Mouse (Mus musculus): ENCODE measurements around the gene Dnajc14. TPM values are rescaled to one million over a fixed set of nuclear protein-coding genes. Genes with fewer than 3 reads are reported as not detected.
"Not testable (repeated sequence)": the region's sequence is repeated elsewhere in the genome, so short reads cannot be mapped to it uniquely, and the experiment has no call there.

The Dnajc14 gene
- polyA plus RNA-seq, 1 experiment from 2014 or later: 40.6 TPM

DNA sequence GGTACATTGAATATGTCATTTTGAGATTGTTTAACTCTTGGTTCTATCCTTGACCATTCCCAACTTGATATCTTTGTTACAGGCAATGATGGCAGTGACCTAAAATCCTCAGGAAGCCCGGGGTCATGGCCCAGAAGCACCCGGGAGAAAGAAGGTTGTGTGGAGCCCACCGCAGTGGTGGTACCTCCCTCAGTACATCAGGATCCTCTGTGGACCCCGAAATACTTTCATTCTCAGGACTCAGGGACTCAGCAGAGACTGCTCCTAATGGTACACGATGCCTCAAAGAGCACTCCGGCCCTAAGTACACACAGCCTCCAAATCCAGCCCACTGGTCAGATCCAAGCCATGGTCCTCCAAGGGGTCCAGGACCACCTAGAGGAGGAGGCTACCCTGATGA is 2.2 kb downstream of the Dnajc14 start:
- 63% methylated on average over 6 of the region's 6 CpGs for WGBS
- DNase-seq (ENCODE audit: low spot score) (no peak), ATAC-seq (no peak)
- Histone ChIP-seq H3K9me3 (replicated peaks; ENCODE audit: control insufficient read depth, low read length) (no peaks in the 10 kb centered on the region), H3K4me2 (ENCODE audit: low read length) (peak overlapping the region; percentile 82), H3K27ac (ENCODE audit: low read depth, low read length) (peak overlapping the region; percentile 97), H3K36me3 (ENCODE audit: control insufficient read depth, insufficient read depth, low read length) (peaks cover 18% of the 10 kb centered on the region), H3K4me3 (ENCODE audit: low read depth, low read length) (peak overlapping the region; percentile 81), H3K4me1 (ENCODE audit: control insufficient read depth, insufficient read depth, low read length) (peaks cover 46% of the 10 kb centered on the region), H3K9ac (ENCODE audit: low read length) (peak overlapping the region; percentile 80), H3K27me3 (replicated peaks; ENCODE audit: control insufficient read depth, insufficient read depth, low read length) (no peaks in the 10 kb centered on the region)

DNA sequence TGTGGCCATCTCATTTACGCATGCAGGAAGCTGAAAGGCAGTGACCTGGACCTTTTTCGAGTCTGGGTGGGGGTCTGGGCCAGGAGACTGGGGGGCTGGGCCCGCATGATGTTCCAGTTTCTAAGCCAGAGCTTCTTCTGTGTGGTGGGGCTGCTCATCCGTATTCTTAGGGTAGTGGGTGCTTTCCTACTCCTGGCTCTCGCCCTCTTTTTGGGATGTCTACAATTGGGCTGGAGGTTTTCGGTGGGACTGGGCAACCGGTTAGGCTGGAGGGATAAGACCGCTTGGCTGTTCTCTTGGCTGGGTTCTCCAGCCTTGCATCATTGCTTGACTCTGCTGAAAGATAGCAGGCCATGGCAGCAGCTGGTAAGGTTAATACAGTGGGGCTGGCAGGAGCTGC is 3.2 kb downstream of the Dnajc14 start:
- Histone ChIP-seq H3K9me3 (replicated peaks; ENCODE audit: control insufficient read depth, low read length) (no peaks in the 10 kb centered on the region), H3K4me2 (ENCODE audit: low read length) (peak overlapping the region; percentile 82), H3K27me3 (replicated peaks; ENCODE audit: control insufficient read depth, insufficient read depth, low read length) (no peaks in the 10 kb centered on the region), H3K36me3 (ENCODE audit: control insufficient read depth, insufficient read depth, low read length) (peaks cover 18% of the 10 kb centered on the region; the same call in 1 of the 2 replicates), H3K4me3 (ENCODE audit: low read depth, low read length) (peak overlapping the region; percentile 81), H3K27ac (ENCODE audit: low read depth, low read length) (no peak overlapping the region), H3K4me1 (ENCODE audit: control insufficient read depth, insufficient read depth, low read length) (peaks cover 46% of the 10 kb centered on the region), H3K9ac (ENCODE audit: low read length) (peak overlapping the region; percentile 80)
- WGBS: 93% methylated on average over 8 of the region's 8 CpGs
- DNase-seq (ENCODE audit: low spot score): no peak
- ATAC-seq: no peak

DNA sequence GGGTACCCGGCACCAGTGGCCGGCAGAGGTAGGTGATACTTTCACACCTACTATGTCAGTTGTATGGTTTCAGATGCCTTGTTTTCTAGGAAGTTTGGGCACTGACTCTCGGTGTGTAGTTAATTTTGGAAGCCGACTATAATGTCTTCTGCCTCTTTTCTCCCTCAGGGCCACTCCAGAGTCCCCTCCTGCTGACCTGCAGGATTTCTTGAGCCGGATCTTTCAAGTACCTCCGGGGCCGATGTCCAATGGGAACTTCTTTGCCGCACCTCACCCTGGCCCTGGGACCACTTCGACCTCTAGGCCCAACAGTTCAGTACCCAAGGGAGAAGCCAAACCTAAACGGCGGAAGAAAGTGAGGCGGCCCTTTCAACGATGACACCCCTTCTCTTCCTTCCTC is 13.2 kb downstream of the Dnajc14 start, which contains the start of gene Sarnp:
Gene Sarnp (plus strand): TSS at position 301 of the 400 bp plus-strand sequence.
- Histone ChIP-seq H3K27me3 (replicated peaks; ENCODE audit: control insufficient read depth, insufficient read depth, low read length) (no peaks in the 10 kb centered on the region), H3K4me2 (ENCODE audit: low read length) (no peak within 1 kb of the TSS), H3K36me3 (ENCODE audit: control insufficient read depth, insufficient read depth, low read length) (peaks cover 60% of the 10 kb centered on the region), H3K9me3 (replicated peaks; ENCODE audit: control insufficient read depth, low read length) (no peaks in the 10 kb centered on the region), H3K4me3 (ENCODE audit: low read depth, low read length) (no peak within 1 kb of the TSS), H3K27ac (ENCODE audit: low read depth, low read length) (no peak within 1 kb of the TSS), H3K4me1 (ENCODE audit: control insufficient read depth, insufficient read depth, low read length) (no peaks in the 10 kb centered on the region; the same call in 1 of the 2 replicates), H3K9ac (ENCODE audit: low read length) (no peak within 1 kb of the TSS)
- WGBS: 93% methylated on average over 13 of the region's 13 CpGs
- ATAC-seq (no peak), DNase-seq (ENCODE audit: low spot score) (no peak)

DNA sequence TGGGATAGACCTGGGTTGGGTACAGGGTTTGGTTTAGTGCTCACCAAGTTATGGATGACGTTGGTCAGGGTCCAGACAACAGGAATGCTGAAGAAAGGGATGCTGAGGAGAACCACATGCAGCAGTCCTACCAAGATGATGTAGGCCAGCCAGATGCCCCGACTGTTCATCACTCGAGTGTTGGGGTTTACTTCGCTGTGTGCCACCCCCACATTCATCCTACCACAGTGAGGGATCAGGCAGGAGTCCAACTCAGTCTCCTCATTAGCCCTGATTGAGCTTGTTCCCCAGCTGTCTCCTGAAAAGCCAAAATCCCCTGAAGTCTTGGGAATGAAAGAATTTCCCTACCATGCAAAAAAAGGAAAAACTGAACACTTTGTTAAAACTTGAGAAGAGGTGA is 16.4 kb downstream of the Dnajc14 start:
- H3K27ac ChIP-seq (ENCODE audit: low read depth, low read length): no peak overlapping the region
- no peaks in the 10 kb centered on the region for H3K27me3 ChIP-seq (replicated peaks; ENCODE audit: control insufficient read depth, insufficient read depth, low read length)
- H3K4me2 ChIP-seq (ENCODE audit: low read length): no peak overlapping the region
- H3K9me3 ChIP-seq (replicated peaks; ENCODE audit: control insufficient read depth, low read length): no peaks in the 10 kb centered on the region
- 90% methylated on average over 4 of the region's 4 CpGs for WGBS
- H3K36me3 ChIP-seq (ENCODE audit: control insufficient read depth, insufficient read depth, low read length): peaks cover 51% of the 10 kb centered on the region
- no peak overlapping the region for H3K9ac ChIP-seq (ENCODE audit: low read length)
- H3K4me1 ChIP-seq (ENCODE audit: control insufficient read depth, insufficient read depth, low read length): peaks cover 12% of the 10 kb centered on the region
- no peak overlapping the region for H3K4me3 ChIP-seq (ENCODE audit: low read depth, low read length)
- no peak for DNase-seq (ENCODE audit: low spot score)
- ATAC-seq: no peak

DNA sequence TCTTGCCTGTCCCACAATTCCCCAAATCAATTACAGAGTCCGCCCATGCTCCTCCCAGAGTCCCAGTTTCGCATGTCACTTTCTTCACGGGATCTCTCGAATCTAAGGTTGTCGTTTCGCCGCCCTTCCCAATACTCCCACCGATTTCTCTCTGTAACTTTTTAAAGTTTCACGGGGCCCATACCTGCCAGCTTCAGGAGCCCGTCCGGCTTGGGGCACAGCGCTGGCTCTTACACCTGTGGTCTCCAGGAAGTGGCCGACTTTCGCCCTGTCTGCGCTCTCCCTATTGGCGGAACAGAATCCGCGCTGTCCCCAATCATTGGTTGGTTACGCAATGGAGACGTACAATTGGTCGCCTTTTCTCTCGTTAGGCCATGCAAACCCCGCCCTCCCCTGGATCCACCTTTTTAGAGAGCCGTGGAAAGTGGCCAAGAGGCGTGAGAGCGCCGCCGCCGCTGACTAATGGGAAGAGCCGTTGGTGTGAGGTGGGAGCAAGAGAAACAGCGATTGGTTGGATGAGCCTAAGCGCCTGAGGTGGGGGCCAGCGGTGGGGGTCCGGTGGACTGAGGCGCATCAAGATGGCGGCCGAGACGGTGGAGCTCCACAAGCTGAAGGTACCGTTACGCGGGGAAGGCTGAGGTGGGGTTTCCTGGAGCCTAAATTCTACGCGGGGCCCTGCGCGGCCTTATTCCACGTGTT is 17.6 kb downstream of the Dnajc14 start, which contains the start of gene Ormdl2:
Gene Ormdl2 (minus strand): TSS at position 288 of the 699 bp plus-strand sequence.
- Histone ChIP-seq H3K27me3 (replicated peaks; ENCODE audit: control insufficient read depth, insufficient read depth, low read length) (no peaks in the 10 kb centered on the region), H3K4me2 (ENCODE audit: low read length) (peak within 1 kb of the TSS; percentile 85), H3K4me3 (ENCODE audit: low read depth, low read length) (peak within 1 kb of the TSS; percentile 87), H3K9ac (ENCODE audit: low read length) (peak within 1 kb of the TSS; percentile 81), H3K27ac (ENCODE audit: low read depth, low read length) (peak within 1 kb of the TSS; percentile 33; the same call in 1 of the 2 replicates), H3K9me3 (replicated peaks; ENCODE audit: control insufficient read depth, low read length) (no peaks in the 10 kb centered on the region), H3K36me3 (ENCODE audit: control insufficient read depth, insufficient read depth, low read length) (peaks cover 38% of the 10 kb centered on the region), H3K4me1 (ENCODE audit: control insufficient read depth, insufficient read depth, low read length) (peaks cover 12% of the 10 kb centered on the region)
- peak; percentile 100 for ATAC-seq
- under 1% methylated on average over 46 of the region's 46 CpGs for whole genome bisulfite sequencing
- DNase-seq (ENCODE audit: low spot score): peak; percentile 100

DNA sequence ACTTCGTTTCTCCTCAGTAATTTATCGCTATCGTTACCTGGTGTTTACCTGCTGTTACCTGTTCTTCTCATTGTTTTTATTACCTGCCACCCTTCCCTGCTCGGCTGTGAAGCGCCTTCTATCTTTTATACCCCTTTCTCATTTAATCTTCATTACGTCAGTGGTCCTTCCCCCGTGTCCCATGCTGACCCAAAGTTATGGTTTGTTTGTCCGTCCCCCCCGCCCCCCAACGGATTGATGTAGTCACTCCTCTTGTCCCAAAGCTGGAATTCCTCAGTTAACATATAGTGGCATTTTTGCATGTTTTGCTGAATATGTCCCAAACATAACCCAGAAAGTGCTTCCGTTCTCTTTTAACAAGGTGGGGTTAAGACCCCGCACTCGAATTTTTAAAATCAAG is 18.3 kb downstream of the Dnajc14 start:
- ATAC-seq: no peak
- Histone ChIP-seq H3K4me2 (ENCODE audit: low read length) (peak overlapping the region; percentile 85), H3K4me3 (ENCODE audit: low read depth, low read length) (peak overlapping the region; percentile 87), H3K27ac (ENCODE audit: low read depth, low read length) (peak overlapping the region; percentile 33; the same call in 1 of the 2 replicates), H3K9ac (ENCODE audit: low read length) (peak overlapping the region; percentile 81), H3K36me3 (ENCODE audit: control insufficient read depth, insufficient read depth, low read length) (peaks cover 32% of the 10 kb centered on the region), H3K9me3 (replicated peaks; ENCODE audit: control insufficient read depth, low read length) (no peaks in the 10 kb centered on the region), H3K27me3 (replicated peaks; ENCODE audit: control insufficient read depth, insufficient read depth, low read length) (no peaks in the 10 kb centered on the region), H3K4me1 (ENCODE audit: control insufficient read depth, insufficient read depth, low read length) (peaks cover 12% of the 10 kb centered on the region)
- 4% methylated on average over 13 of the region's 13 CpGs for WGBS
- DNase-seq (ENCODE audit: low spot score): no peak

DNA sequence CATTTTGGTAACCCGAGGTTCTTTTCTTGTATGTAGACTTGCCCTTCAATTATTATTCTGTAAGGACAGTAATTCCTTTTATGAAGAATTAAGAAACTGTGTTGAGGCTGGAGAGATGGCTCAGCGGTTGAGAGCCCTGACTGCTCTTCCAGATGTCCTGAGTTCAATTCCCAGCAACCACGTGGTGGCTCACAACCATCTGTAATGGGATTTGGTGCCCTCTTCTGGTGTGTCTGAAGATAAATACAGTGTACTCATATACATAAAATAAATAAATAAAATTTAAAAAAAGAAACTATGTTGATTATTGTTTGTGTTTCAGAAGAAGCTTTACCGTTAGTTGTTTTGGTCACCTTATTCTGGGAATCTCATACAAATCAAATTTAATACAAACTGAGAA is 19.2 kb downstream of the Dnajc14 start:
- H3K4me2 ChIP-seq (ENCODE audit: low read length): peak overlapping the region; percentile 85
- not testable (repeated sequence) for H3K9me3 ChIP-seq (replicated peaks; ENCODE audit: control insufficient read depth, low read length); H3K27me3 ChIP-seq (replicated peaks; ENCODE audit: control insufficient read depth, insufficient read depth, low read length); H3K9ac ChIP-seq (ENCODE audit: low read length); ATAC-seq; DNase-seq (ENCODE audit: low spot score); H3K27ac ChIP-seq (ENCODE audit: low read depth, low read length)
- peaks cover 12% of the 10 kb centered on the region for H3K4me1 ChIP-seq (ENCODE audit: control insufficient read depth, insufficient read depth, low read length)
- WGBS: 79% methylated on average over 4 of the region's 4 CpGs
- peaks cover 23% of the 10 kb centered on the region for H3K36me3 ChIP-seq (ENCODE audit: control insufficient read depth, insufficient read depth, low read length)
- H3K4me3 ChIP-seq (ENCODE audit: low read depth, low read length): peak overlapping the region; percentile 87; the same call in 1 of the 2 replicates

DNA sequence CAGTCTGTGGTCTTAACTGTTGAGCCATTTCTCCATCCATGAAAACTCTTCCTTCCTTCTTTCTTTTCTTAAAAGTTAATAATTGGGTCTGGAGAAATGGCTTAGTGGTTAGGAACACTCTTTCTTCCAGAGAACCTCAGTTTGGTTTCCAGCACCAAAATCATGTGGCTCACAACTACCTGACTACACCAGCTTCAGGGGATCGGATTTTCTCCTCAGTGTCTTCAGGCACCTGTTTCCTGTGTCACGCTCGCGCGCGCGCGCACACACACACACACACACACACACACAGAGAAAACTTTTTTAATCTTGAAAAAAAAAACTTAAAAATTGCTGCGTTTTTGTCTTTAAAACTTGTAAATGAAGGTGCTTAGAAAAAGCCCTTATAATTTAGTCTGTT is 20.0 kb downstream of the Dnajc14 start:
- DNase-seq (ENCODE audit: low spot score): no peak
- no peak for ATAC-seq
- no peaks in the 10 kb centered on the region for H3K9me3 ChIP-seq (replicated peaks; ENCODE audit: control insufficient read depth, low read length)
- H3K36me3 ChIP-seq (ENCODE audit: control insufficient read depth, insufficient read depth, low read length): peaks cover 16% of the 10 kb centered on the region
- no peak overlapping the region for H3K4me2 ChIP-seq (ENCODE audit: low read length)
- H3K4me1 ChIP-seq (ENCODE audit: control insufficient read depth, insufficient read depth, low read length): peaks cover 12% of the 10 kb centered on the region
- no peak overlapping the region for H3K4me3 ChIP-seq (ENCODE audit: low read depth, low read length)
- no peaks in the 10 kb centered on the region for H3K27me3 ChIP-seq (replicated peaks; ENCODE audit: control insufficient read depth, insufficient read depth, low read length)
- H3K27ac ChIP-seq (ENCODE audit: low read depth, low read length): no peak overlapping the region
- H3K9ac ChIP-seq (ENCODE audit: low read length): no peak overlapping the region
- 97% methylated on average over 9 of the region's 9 CpGs for WGBS

DNA sequence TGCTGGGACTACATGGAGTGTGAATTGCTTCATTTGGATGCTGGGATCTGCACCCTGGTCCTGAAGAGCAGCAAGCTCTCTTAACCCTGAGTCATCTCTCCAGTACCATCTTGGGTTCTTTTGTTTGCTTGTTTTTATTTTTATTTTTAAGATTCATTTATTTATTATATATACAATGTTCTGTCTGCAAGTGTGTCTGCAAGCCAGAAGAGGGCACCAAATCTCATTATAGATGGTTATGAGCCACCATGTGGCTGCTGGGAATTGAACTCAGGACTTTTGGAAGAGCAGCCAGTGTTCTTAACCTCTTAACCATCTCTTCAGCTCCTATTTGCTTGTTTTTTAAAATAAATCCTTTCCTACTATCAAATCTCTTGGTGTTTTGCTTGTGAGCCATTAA is 33.5 kb downstream of the Dnajc14 start:
- Histone ChIP-seq H3K4me2 (ENCODE audit: low read length) (no peak overlapping the region), H3K9me3 (replicated peaks; ENCODE audit: control insufficient read depth, low read length) (no peaks in the 10 kb centered on the region), H3K4me1 (ENCODE audit: control insufficient read depth, insufficient read depth, low read length) (no peaks in the 10 kb centered on the region), H3K4me3 (ENCODE audit: low read depth, low read length) (no peak overlapping the region), H3K27me3 (replicated peaks; ENCODE audit: control insufficient read depth, insufficient read depth, low read length) (no peaks in the 10 kb centered on the region), H3K27ac (ENCODE audit: low read depth, low read length) (no peak overlapping the region), H3K9ac (ENCODE audit: low read length) (no peak overlapping the region), H3K36me3 (ENCODE audit: control insufficient read depth, insufficient read depth, low read length) (peaks cover 80% of the 10 kb centered on the region)
- ATAC-seq (no peak), DNase-seq (ENCODE audit: low spot score) (no peak)

Data from forebrain, embryonic 14.5 days (tissue).